Mouse (Mus musculus) small intestine, adult 2 months (tissue): ENCODE measurements around the gene Adgrg1. TPM values are rescaled to one million over a fixed set of nuclear protein-coding genes. Genes with fewer than 3 reads are reported as not detected.

Experiments used
- H3K27ac ChIP-seq: fragments of 200-500 bp; 2 replicates; pipeline ENCODE4 v1.5.1; 2012; ENCODE audit warnings: low read depth, low read length, control low read depth, inconsistent platforms; ENCODE audit not compliant: insufficient read depth
- H3K27me3 ChIP-seq: fragments of 200-500 bp; 2 replicates; pipeline ENCODE4 v1.6.1; 2012; ENCODE audit warnings: mild to moderate bottlenecking, moderate library complexity, low read length, inconsistent platforms; ENCODE audit not compliant: control insufficient read depth, insufficient read depth
- H3K36me3 ChIP-seq: fragments of 200-500 bp; 2 replicates; pipeline ENCODE4 v1.6.1; 2012; ENCODE audit warnings: mild to moderate bottlenecking, low read length, control low read depth, inconsistent platforms; ENCODE audit not compliant: control insufficient read depth, insufficient read depth
- H3K4me1 ChIP-seq: fragments of 200-500 bp; 2 replicates; pipeline ENCODE4 v1.6.1; 2012; ENCODE audit warnings: low read length, inconsistent platforms, mixed read lengths; ENCODE audit not compliant: control insufficient read depth, insufficient read depth, insufficient read length
- H3K4me3 ChIP-seq: fragments of 200-500 bp; 2 replicates; pipeline ENCODE4 v1.5.1; 2012; ENCODE audit warnings: low read depth, mild to moderate bottlenecking, control low read depth, inconsistent platforms, low read length, moderate library complexity
- CTCF ChIP-seq: fragments of 200-500 bp; IDR thresholded peaks from 2 replicates; pipeline ENCODE4 v1.5.1; 2012; ENCODE audit warnings: low read depth, mild to moderate bottlenecking, control low read depth, inconsistent platforms, low read length, moderate library complexity, mixed read lengths; ENCODE audit not compliant: insufficient replicate concordance, insufficient read length; ENCODE audit errors: extremely low read depth
- POLR2A ChIP-seq: fragments of 200-500 bp; IDR thresholded peaks from 2 replicates; pipeline ENCODE4 v1.6.1; 2012; ENCODE audit warnings: low read depth, mild to moderate bottlenecking, control low read depth, inconsistent platforms, low read length, moderate library complexity
- WGBS: fragments of 180-500 bp; shearing (Covaris S2); methylation state at CpG from one replicate; pipeline ENCODE4 v1.1.7; 2018; 5-methylcytosine and 5-hydroxymethylcytosine counted together
- polyA plus RNA-seq: library from polyadenylated mRNA; depleted of rRNA; stranded (reverse); fragments of >200 nt; gene quantifications from 2 replicates; pipeline ENCODE4 v1.2.3, GENCODE M21; 2012

The Adgrg1 gene
- polyA plus RNA-seq, 1 experiment: 32.3 TPM

- Histone ChIP-seq H3K4me3 (no peak overlapping the region), H3K4me1 (no peaks in the 10 kb centered on the region), H3K27ac (no peak overlapping the region), H3K36me3 (no peaks in the 10 kb centered on the region), H3K27me3 (no peaks in the 10 kb centered on the region)
- WGBS: 50% methylated on average over 7 of the region's 7 CpGs
- TF ChIP-seq POLR2A: no peak
- TF ChIP-seq CTCF: no peak
These were observed 62.8 kb downstream of the Adgrg1 start for GRCm38 (mm10) chr8:95037106-95037925.

DNA sequence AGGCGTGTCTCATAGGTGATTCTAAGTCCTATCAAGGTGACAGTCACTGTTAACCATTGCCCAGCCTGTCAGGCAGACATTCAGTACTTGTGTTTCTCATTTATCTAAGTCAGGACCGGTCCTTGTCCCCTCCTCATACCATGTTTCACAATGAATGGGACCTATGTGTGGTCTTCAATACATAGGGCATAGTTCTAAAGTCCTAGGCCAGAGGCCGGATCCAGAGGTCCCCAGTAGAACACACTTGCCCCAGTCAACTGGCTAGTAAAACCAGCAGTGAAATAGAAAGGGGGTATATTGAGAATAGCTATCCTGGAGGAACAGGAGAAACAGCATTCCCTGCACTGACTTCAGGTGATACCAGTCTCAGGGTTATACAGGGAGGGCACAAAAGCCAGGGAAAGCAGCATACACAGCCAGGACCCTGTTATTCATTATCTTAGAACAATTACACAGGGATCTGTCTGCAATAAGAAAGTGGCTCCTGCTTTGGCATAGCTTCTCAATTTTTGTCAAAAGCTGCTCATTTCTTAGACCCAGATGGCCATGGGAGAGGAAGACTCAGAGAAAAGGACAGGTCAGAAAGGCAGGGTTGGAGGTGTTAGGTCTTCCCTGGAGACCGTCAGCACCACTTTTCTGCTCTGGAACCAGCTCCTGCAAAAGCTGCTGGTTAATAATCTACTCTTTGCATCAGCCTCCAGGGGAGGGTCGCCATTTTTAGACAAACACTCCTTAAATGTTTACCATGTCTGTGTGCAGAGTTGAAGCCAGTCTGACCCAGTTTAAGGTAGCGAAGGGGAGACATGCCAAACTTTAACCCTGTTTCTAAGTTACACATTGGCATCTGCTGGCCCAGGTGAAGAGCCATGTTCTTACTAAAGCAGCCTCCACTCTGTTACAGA lies 67.6 kb downstream of the Adgrg1 start:
- no peaks in the 10 kb centered on the region for H3K36me3 ChIP-seq
- H3K27ac ChIP-seq: no peak overlapping the region
- no peaks in the 10 kb centered on the region for H3K27me3 ChIP-seq
- 46% methylated on average over 6 of the region's 6 CpGs for whole genome bisulfite sequencing
- TF ChIP-seq CTCF (no peak), POLR2A (no peak)
- no peak overlapping the region for H3K4me3 ChIP-seq
- no peaks in the 10 kb centered on the region for H3K4me1 ChIP-seq

GRCm38 (mm10) chr8:95044811-95045210 lies 70.3 kb downstream of the Adgrg1 start:
- Histone ChIP-seq H3K27me3 (no peaks in the 10 kb centered on the region), H3K4me3 (no peak overlapping the region), H3K27ac (no peak overlapping the region), H3K36me3 (no peaks in the 10 kb centered on the region), H3K4me1 (no peaks in the 10 kb centered on the region)
- TF ChIP-seq POLR2A (no peak), CTCF (no peak)
- WGBS: 38% methylated on average over 4 of the region's 4 CpGs

- no peak for TF ChIP-seq CTCF
- 66% methylated on average over 3 of the region's 3 CpGs for WGBS
These were observed 72.4 kb downstream of the Adgrg1 start for GRCm38 (mm10) chr8:95046982-95047381.

GRCm38 (mm10) chr8:95047884-95048680 lies 73.5 kb downstream of the Adgrg1 start:
- H3K4me1 ChIP-seq: no peaks in the 10 kb centered on the region
- no peaks in the 10 kb centered on the region for H3K27me3 ChIP-seq
- H3K36me3 ChIP-seq: no peaks in the 10 kb centered on the region
- TF ChIP-seq POLR2A (no peak), CTCF (no peak)
- no peak overlapping the region for H3K27ac ChIP-seq
- 58% methylated on average over 6 of the region's 6 CpGs for WGBS
- no peak overlapping the region for H3K4me3 ChIP-seq

More at GRCm38 (mm10) chr8:95046982-95047381, 72.4 kb downstream of the Adgrg1 start:
- Histone ChIP-seq H3K4me3 (no peak overlapping the region), H3K36me3 (no peaks in the 10 kb centered on the region), H3K27ac (no peak overlapping the region), H3K27me3 (no peaks in the 10 kb centered on the region), H3K4me1 (no peaks in the 10 kb centered on the region)

GRCm38 (mm10) chr8:95049636-95050035 lies 75.1 kb downstream of the Adgrg1 start:
- WGBS: 50% methylated on average over 2 of the region's 2 CpGs
- no peak for TF ChIP-seq CTCF
- no peak for TF ChIP-seq POLR2A
- H3K27me3 ChIP-seq: no peaks in the 10 kb centered on the region
- H3K4me1 ChIP-seq: no peaks in the 10 kb centered on the region
- H3K27ac ChIP-seq: no peak overlapping the region
- no peak overlapping the region for H3K4me3 ChIP-seq
- no peaks in the 10 kb centered on the region for H3K36me3 ChIP-seq
